Mouse (Mus musculus) left cerebral cortex, adult 11 months (tissue): Measurements from ENCODE around the gene Cadm2.

Experiments
- DNase-seq: peaks from one replicate; pipeline ENCODE4 v3.0.0; 2022; ENCODE audit warnings: low spot score

The Cadm2 gene

DNA sequence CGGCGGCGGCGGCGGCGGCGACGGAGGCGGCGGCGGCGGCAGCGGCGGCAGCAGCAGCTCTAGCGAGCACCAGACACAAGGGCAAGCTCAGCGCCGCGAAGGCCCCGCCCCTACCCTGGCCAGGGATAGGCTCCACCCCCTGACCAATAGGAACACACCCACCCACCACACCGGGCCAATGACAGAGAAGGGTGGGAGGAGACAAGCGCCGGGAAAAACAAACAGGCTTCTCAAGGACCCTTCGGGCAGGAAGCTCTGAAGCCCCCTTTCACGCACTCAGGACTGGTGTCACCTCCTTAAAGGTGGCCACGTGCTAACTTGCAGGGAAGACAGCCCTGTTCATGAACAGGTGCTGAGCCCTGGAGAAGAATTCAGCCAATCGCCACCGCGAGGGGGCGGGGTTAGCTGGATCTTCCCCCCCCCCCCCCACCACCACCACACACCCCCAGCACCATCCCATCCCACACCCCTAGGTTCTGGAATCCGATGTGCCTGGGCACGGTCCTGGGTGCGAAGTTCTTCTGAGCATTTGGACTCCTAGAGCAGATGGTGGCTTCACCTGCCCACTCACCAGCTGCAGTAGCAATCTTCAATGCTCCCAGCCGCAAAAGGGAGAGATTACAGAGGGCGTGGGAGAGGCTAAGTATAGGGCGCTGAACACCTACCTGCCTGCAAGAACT lies at the start of gene Cadm2:
TSS of gene Cadm2 (minus strand) at position 83 of the 680 bp plus-strand sequence.
- DNase-seq = peak; percentile 91

DNA sequence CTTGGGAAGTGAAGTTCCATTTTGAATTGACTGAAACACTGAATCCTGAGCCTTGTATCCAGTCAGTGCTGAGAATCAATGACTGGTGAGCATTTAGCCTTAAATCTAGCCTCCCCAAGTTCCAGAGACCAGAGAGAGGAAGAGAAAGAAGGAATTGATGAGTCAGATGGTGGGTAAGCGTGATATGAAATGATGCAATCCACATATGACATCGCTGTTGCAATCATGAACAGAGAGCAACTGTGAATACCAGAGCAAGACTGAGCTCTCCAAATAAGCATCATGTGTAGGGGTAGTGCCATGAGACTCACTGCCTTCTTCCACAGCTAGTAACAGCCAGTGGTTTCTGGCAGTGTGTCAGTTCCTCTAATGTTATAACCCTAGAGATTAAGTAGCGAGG lies 26.2 kb upstream of the Cadm2 start:
- no peak for DNase-seq

DNA sequence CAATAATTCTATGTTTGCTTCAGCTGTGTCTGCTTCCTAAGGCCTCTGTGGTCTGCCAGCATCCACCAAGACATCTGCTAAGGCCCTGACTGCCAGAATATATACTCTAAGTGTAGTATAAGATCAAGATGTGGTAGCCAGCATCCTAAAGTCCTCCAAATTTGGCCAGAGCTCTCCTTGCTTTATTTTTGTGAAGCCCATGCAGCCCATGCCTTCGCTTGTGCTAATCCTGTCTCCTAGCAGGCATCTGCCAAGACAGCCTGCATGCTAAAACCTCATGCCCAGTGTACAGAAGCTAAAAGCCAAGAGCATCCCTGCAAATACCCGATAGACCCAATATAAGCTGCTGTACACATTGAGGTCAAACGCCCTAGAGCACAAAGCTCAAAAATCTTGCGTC lies 22.9 kb upstream of the Cadm2 start:
- no peak for DNase-seq

DNA sequence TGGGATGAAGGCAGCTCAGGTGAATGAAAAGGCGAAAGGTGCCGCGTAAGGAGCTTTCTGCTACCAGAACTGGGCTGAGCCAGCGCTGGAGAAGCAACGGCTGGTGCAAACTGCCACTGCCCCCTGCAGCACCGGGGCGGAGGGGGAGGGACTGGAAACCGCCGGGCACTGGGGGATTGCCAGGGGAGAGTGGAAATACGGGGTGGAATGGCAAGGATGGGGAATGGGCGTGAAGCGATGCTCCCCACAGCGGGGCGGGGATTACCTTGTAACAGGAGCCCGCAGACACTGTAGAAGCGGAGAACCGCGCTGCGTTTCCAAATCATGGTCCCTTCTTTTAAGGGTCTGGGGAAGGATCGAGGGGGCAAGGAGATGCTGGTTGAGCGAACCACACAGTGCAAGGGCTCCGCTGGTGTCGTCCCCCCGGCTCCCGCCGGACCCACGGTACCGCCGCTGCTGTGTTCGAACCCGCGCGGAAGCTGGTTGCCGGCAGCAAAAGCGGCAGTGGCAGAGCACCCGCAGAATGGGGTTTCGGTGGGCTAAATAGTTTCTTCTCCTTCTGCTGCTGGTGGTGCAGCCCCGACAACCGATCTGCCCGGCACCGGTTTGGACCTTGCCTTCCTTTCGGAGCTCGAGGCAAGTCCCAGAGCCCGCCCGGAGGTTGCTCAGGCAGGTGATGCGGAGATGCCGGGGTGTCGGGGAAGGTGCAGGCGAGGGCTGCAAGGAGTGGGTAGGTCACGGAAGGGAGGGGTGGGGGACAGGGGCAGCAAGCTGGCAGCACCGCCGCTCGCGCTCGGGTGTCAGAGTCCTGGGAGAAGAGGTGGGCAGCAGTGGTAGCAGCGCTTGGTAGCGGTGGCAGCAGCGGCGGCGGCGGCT lies 564 bp downstream of the Cadm2 start:
- no peak for DNase-seq

DNA sequence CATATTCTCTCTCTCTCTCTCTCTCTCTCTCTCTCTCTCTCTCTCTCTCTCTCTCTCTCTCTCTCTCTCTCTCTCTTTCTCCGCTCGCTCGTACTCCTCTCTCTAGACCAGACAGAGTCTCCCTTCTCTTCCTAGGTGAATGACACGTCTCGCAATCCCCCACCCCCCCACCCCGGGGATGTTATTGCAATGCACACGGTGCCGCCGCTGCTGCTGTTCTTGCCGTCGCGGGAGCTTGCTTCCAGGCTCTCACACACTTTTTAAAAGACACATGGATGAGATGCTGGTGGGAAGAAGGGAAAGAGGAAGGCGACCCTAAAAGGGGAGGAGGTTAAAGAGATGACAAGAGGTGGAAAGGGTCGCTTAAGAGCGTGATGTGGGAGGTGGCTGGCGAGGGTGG lies 1.3 kb downstream of the Cadm2 start:
- DNase-seq = no peak

DNA sequence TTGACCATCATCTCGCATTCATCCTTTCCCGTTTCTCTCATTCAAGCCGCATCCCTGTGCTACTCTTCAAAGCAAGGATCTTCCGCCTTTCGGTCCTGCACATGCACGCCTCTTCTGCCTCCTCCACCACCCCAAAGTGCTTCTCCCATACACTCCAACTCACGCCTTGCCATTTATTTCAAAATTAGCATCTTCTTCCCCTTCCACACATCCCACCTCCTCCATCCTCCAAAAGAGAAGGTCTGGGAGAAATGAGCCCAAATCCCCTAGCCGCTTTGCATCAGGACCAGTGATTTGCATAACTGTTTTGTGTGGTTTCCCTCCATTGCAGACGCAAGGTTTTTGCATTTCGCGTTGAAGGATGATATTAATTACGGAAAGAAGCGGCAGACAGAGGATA lies 1.9 kb downstream of the Cadm2 start:
- DNase-seq = no peak

DNA sequence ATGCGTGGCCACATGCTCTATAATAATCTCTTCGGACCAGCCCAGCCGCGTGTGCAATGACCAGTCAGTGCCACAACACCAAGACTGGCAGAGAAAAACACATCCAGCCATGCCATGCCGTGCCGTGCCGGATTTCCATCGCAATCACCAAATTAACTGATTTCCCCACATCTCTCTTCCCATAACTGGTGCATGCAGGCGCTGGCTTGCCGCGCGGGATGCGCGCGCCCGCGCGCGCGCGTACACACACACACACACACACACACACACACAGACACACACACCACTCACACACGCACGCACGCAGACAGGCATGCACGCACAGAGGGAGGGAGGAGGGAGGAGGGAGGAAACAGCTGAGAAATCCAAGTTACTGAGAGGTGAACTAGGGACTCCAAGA lies 2.9 kb downstream of the Cadm2 start:
- DNase-seq = no peak

DNA sequence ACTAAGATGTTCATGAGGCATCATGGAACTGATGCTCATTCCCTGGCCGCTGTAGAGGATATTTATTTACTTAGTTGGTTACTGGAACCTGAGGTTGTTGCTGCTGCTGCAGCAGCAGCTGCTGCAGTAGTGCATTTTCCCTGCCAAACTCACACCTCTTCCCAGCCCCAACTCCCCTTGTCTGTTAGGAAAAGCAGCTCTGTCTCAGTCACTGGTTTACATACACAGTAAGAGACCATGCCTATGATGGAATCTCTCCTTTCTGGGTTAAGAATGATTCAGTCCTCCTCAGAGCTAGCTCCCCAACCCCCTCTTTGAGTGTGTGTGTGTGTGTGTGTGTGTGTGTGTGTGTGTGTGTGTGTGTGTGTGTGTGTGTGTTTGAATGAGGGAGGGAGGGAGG lies 3.5 kb downstream of the Cadm2 start:
- DNase-seq = no peak

DNA sequence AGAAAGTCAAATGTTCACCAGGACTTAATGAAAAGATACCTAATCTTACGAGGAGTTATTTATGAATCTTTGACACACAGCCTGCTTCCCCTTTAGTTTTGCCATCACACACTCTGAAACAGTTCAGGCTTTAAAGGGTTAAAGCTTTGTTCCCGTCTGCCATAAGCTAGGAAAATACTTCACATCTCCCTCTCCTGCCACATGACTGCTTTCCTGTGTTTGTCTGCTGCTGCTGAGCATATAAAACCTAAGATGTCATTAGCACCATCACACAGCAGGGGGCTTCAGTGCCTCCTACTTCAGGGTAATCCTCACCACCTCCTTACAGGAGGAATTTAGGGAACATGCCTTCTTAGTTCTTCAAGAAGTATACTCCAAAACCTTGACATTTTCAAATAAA lies 6.8 kb downstream of the Cadm2 start:
- DNase-seq = peak; percentile 53

DNA sequence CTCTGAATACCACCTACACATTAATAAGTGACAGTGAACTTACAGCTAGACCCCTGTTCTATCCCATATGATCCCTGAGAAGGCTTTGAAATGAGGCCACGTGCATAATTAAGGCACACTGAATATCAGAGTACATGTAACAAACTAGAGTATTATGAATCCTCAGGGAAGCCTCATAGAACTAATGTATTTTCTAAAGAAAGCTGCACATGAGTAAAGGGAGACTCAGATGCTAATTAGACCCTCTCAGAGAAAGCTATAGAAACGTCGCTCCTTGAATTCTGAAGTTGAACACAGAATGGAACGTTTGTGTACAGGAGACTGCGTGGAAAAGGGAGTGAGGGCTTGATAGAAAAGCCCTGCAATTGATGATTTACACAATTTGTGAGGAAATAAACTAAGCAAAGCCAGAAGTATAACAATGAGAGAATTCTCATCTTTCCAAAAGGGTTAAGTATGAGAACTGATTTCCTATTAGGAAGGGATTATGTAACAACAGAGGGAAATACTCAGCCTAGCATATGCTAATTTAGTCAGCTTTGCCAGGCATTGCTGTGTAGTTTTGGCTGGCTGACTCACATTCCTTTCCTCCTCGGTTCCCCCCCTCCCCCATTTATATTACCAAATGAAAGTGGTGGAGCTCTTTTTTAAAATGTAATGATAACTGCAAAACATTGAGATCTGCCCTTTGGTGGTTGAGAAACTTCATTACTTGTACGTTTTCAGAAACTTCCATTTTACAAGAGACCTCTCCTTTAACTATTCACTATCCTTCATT lies 9.6 kb downstream of the Cadm2 start:
- DNase-seq = no peak

DNA sequence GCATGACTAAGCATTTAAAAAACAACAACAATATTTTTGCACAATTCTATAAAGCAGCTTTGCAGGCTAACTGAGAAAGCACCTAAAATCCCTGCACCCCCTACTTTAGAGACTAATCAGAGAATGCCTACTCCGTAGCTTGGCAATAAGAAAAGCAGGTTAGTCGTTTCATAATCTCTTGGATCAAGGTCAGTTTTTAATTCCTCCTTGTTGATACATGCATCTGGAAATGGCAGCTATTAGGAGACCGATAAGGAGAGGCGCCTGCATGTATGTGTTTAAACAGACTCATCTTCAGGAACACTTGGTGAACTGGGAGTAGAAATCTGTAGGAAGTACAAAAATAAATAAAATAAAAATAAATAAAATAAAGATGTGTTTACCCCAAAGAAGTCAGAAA lies 11.6 kb downstream of the Cadm2 start:
- DNase-seq = no peak

DNA sequence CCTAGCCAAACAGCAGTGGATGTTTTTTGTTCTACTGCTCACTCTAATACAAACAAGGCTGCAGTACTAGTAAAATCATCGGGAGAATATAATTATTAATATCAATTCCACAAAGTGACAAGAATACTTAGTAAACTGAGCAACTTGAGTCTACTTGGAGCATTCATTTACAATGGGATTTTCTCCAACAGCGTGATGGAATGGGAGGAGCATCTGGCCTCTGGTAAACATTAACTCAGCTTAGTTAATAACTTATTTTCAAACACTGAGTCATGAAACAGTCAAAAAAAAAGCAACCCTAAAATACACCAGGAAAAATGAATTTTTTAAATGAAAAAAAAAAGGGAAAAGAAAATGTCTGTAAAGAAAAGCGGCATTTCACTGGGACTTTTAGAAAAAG lies 12.2 kb downstream of the Cadm2 start:
- DNase-seq = no peak

DNA sequence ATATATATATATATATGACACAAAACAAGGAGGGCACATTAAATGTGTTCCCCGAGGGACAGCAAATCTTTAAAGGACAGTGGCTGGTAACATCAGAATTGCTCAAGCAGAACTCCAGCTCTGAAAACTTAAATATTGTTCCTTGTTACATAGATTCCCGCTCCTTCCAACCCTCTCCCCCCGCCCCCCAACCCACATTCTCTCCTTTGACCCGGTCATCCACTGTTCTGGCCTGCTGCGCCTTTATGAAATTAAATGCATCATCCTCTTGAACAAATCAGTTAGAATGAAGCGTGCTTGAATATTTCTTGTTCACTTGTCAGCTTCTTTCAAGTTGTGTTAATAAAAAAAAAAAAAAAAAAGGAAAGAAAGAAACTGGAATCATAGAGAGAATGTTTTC lies 15.0 kb downstream of the Cadm2 start:
- no peak for DNase-seq

DNA sequence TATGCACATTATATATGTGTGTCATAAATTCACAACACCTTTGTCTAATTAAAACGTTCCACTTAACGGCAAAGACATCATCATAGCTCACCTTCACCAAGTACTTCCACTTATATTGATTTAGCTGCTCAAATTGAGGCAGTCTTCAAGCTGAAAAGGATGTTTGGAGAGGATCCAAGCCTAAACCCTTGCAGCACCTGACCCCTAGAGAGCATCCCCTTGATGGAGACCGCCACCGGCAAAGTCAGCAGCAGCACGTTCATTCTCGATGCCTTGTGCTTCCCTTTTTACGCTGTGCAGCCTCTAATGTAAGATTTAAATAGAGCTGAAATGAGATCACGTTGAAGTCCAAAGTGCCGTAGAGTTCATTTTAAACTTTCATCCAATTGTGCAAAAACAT lies 20.7 kb downstream of the Cadm2 start:
- no peak for DNase-seq

DNA sequence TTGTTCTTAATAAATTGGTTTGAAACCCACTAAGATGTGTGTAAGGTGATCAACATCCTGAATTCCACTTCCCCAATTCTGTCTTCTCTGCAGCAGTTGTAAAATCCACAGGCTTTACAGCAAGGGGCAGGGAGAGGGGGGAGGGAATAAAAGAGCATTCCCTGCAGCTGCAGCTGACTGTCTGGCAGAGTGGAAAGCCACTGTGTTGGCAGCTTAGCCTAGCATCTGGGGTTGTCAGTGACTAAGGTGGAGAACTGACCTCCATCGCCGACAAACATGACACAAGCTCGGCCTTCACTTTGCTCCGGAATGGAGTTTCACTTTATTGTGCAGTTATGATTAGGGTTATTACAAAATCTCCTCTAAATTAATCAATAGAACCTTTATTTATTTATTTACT lies 21.9 kb downstream of the Cadm2 start:
- DNase-seq = no peak

DNA sequence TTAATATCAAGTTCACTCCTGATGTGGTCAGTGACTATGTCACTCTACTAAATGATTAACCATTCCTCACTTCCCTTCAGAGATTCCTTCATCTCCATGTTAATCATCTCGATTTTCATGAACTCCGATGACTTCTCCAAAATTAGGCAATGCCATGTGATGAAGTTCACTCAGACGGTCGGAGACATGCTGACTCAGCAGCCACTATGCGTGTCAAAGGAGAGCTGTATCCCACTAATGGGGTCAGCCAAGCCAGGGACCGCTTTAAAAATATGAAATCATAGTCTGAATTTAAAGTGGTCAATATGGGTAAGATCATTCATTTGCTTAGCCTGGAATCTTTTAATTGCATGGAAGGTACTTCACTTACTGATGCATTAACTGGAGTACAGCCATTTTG lies 29.7 kb downstream of the Cadm2 start:
- DNase-seq = no peak

DNA sequence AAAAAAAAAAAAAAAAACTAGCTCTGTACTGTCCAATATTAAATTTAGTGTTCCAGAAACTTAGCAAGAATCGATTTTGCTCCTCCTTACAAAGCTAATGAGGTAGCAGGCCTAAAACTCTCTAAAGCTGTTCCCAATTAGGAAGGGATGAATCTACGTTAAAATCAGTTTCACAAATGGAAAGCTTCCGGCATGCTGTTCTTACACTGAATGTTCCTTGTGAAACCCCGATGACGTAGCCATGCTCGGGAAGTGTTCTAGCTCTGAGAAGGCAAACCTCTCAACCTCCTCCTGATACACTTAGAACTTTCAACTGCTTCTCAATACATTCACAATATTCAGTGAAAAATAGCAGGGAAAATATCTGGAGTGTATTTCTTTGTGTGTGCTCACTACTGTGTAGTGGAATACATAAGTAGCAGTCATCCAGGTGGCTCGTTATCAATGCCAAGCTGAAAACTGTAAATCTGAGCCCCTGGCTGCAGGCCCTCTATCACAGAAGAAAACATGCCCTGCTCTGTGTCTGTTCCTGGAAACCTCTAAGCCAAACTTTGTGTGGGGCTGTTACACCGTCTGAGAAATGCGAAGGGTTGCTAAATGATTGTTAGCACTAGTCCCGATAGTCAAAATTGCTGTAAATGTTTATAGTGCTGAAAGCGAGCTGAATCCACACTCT lies 41.7 kb downstream of the Cadm2 start:
- DNase-seq = no peak

DNA sequence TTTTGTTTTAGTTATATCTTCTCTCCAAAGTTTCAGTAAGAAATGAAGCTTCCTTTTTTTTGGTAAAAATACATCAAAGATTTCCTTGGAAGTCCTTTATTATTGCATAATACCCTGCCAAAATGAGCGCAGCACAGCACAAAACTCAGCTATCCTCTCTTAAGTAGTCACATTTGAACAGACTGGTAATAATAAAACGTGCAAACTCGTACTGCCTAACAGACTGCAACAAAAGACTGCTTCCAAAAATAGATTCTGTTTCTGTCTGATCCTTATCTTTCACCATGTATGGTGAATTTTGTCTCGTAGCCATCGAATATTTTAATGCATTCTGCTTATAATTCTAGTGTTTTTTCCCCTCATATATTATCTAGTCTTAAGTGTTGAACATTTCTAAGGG lies 45.2 kb downstream of the Cadm2 start:
- DNase-seq = no peak

DNA sequence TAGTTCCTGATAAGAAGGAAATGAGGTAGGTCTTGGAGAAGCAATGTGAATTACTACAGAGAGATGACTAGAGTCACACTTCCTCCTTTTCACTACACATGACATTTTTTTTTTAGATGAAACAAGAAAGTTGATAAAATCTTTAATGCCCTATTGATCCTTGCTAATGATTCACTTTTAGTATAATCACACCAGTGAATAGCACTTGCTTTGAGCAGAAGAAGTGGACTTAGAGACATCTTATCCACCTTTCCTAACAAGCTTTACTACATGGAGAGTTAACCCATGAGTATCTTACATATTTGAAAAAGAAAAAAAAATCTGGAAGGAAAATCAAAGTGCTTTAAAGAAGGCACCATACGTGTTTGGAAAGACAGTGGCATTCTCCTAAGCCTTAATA lies 93.7 kb downstream of the Cadm2 start:
- DNase-seq = no peak

DNA sequence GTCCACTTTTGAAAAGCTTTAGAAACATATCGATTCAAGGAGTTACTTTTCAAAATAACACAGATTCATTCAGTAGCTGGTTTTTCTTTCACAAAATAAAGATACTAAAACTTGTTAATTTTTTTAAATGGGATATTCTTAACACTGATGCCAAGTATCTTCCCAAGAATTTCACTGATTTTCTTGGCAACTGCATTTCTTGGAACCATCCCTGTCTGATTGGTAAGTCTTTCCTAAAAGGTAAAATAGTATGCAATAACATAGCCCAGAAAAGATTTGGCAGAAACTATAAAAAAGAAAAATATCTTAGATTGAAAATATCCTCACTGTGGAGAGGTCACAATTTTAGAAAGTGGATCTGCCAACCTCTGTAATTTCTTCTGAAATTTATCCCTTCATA lies 95.8 kb downstream of the Cadm2 start:
- no peak for DNase-seq

DNA sequence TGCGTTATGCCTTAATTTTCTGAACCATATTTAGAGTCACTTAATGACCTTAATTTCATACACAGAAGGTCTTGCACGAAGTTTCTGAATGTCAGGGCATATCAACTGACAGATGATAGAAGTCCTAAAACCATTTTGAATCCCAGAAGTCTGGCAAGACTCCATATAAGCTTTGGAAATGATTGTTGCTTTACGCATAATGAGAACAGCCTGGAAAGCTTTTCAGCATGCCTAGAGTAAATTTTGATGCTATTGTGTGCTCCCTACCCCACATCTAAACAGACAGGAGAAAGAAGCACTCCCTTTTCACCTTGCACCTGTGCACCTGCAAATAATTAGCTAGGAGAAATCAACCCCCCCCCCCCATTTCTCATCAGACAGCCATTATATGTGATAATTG lies 102.4 kb downstream of the Cadm2 start:
- no peak for DNase-seq

DNA sequence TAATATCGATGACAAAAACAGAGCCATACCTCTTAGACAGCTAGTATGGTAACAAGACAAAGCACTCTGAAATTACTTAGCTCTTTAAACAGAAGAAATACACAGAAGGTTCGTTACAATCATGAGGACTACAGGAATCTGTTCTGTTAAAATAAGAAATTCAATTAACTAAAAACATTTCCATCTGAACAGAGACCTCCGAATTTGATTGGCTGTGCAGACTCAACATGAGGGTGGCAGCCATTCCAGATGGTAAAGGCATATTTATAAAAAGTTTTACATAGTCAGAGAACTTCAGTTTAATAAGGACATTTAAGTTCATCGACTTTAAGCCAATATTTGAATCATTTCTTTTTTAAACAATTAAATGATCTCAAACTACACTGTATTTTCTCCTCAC lies 105.2 kb downstream of the Cadm2 start:
- no peak for DNase-seq
